Comparison of ENCODE assay signal across 23 mouse cellular contexts in the genomic region with DNA sequence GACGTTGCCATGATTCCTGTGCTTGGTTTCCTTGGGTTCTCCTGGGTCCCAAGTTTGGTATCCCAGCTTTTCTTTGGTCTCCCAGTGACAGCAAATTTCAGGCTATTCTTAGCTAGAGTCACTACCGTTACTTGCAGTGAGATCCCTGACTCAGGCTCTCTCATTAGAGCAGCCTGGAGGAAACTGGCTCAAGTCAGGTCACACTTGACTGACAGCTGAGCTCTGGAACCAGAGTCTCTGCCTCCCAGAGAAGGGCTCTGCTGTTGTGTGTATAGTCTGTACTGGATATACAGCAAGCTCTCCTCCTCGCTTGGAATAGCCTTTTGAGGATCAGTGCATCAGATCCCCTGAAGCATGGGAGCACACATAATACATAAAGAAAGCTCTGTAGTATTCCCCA.
A peak's percentile ranks its signal among the peaks of the same experiment; 100 is the strongest.
DNase-seq lines count a peak whose midpoint lies in the region; ATAC-seq and TF ChIP-seq lines count a peak whose summit lies in the region.
"Had no signal": no experiment of that assay in that cellular context is flagged by ENCODE, and none has a peak within 500 bp of the region (broad histone marks: within the 10 kb centered on the region; RNA-seq: fewer than 3 reads in every experiment).

No protein-coding gene starts in this region.

- peak; percentile 42 for DNase-seq in gastrocnemius, adult 2 months
- DNase-seq in gastrocnemius, postnatal 10 days = no peak
- no peak for DNase-seq in heart, adult 8-10 months (ENCODE audit: low spot score)
- peak; percentile 23 for DNase-seq in lung, embryonic 14.5 days
- no peak for DNase-seq in lung, postnatal 14 days
- DNase-seq in liver, embryonic 11.5 days (ENCODE audit: low spot score) = no peak
- DNase-seq in urinary bladder, postnatal 10 days (ENCODE audit: low spot score) = no peak
- DNase-seq: adrenal gland, postnatal 36 days; cerebellum, adult 9-10 months; kidney, adult 11 months; left cerebral cortex, postnatal 4 days; retina, postnatal 1 day; right cerebral cortex, postnatal 25 days; thymus, postnatal 14 days had no signal

- TF ChIP-seq CTCF in gastrocnemius, adult 2 months (IDR thresholded peaks at IDR 0.05) = no peak
- no peak for TF ChIP-seq CTCF in lung, embryonic 14.5 days (IDR thresholded peaks at IDR 0.05; ENCODE audit: low read depth)

- H3K27me3 ChIP-seq in heart, embryonic 13.5 days (replicated peaks) = no peaks in the 10 kb centered on the region
- H3K27me3 ChIP-seq in lung, embryonic 14.5 days (ENCODE audit: insufficient read depth, low read length) = no peaks in the 10 kb centered on the region; the same call in 1 of the 2 replicates
- no peaks in the 10 kb centered on the region for H3K27me3 ChIP-seq in liver, embryonic 11.5 days (replicated peaks; ENCODE audit: control insufficient read depth, insufficient read depth, low read length)
- H3K27me3 ChIP-seq: limb, embryonic 15.5 days; midbrain, embryonic 15.5 days; neural tube, embryonic 13.5 days had no signal

- intact Hi-C loops in gastrocnemius, adult 2 months (cut with DNase I) = loop anchor here (2.0 to 5.0 kb wide), 2 partner anchors 599 to 785 kb away; no protein-coding TSS in a partner anchor

- no peaks in the 10 kb centered on the region for H3K36me3 ChIP-seq in heart, embryonic 13.5 days
- no peaks in the 10 kb centered on the region for H3K36me3 ChIP-seq in lung, embryonic 14.5 days (ENCODE audit: insufficient read depth)
- H3K36me3 ChIP-seq in liver, embryonic 11.5 days (ENCODE audit: control insufficient read depth, insufficient read depth, low read length) = no peaks in the 10 kb centered on the region
- H3K36me3 ChIP-seq: hindbrain, embryonic 13.5 days; limb, embryonic 15.5 days; liver, embryonic 15.5 days; midbrain, embryonic 15.5 days; neural tube, embryonic 13.5 days had no signal

- peaks cover 58% of the 10 kb centered on the region for H3K4me1 ChIP-seq in heart, embryonic 13.5 days
- H3K4me1 ChIP-seq in lung, embryonic 14.5 days (ENCODE audit: insufficient read depth) = peaks cover 10% of the 10 kb centered on the region
- peaks cover 19% of the 10 kb centered on the region for H3K4me1 ChIP-seq in liver, embryonic 11.5 days (replicated peaks; ENCODE audit: control insufficient read depth, insufficient read depth, low read length)

- no peak overlapping the region for H3K4me3 ChIP-seq in gastrocnemius, adult 2 months
- no peak overlapping the region for H3K4me3 ChIP-seq in heart, embryonic 13.5 days
- H3K4me3 ChIP-seq in lung, embryonic 14.5 days (ENCODE audit: low read depth, low read length) = no peak overlapping the region
- no peak overlapping the region for H3K4me3 ChIP-seq in liver, embryonic 11.5 days (ENCODE audit: low read depth, low read length)
- H3K4me3 ChIP-seq: heart, adult 2 months; hindbrain, embryonic 13.5 days; limb, embryonic 15.5 days; liver, embryonic 15.5 days; midbrain, embryonic 15.5 days; neural tube, embryonic 13.5 days had no signal

- no peak overlapping the region for H3K9ac ChIP-seq in heart, embryonic 13.5 days
- H3K9ac ChIP-seq in lung, embryonic 14.5 days = no peak overlapping the region
- H3K9ac ChIP-seq in liver, embryonic 11.5 days (ENCODE audit: low read depth, low read length) = no peak overlapping the region
- H3K9ac ChIP-seq: hindbrain, embryonic 13.5 days; limb, embryonic 15.5 days; liver, embryonic 15.5 days; midbrain, embryonic 15.5 days; neural tube, embryonic 13.5 days had no signal

- no peaks in the 10 kb centered on the region for H3K9me3 ChIP-seq in heart, embryonic 13.5 days
- H3K9me3 ChIP-seq in lung, embryonic 14.5 days (ENCODE audit: low read depth, low read length) = no peaks in the 10 kb centered on the region
- no peaks in the 10 kb centered on the region for H3K9me3 ChIP-seq in liver, embryonic 11.5 days (ENCODE audit: control insufficient read depth, low read length)
- H3K9me3 ChIP-seq: hindbrain, embryonic 13.5 days; limb, embryonic 15.5 days; liver, embryonic 15.5 days; midbrain, embryonic 15.5 days; neural tube, embryonic 13.5 days had no signal

- peak overlapping the region; percentile 73 for H3K27ac ChIP-seq in gastrocnemius, adult 2 months
- H3K27ac ChIP-seq in heart, embryonic 13.5 days (replicated peaks) = peak overlapping the region; percentile 60
- H3K27ac ChIP-seq in lung, embryonic 14.5 days (ENCODE audit: low read depth) = no peak overlapping the region
- H3K27ac ChIP-seq in liver, embryonic 11.5 days (ENCODE audit: low read depth, low read length) = no peak overlapping the region
- H3K27ac ChIP-seq: heart, adult 2 months; hindbrain, embryonic 13.5 days; liver, embryonic 15.5 days; macrophage; midbrain, embryonic 15.5 days; neural tube, embryonic 13.5 days had no signal

- 42% methylated on average over 3 of the region's 3 CpGs for WGBS in heart, embryonic 13.5 days
- WGBS in lung, embryonic 14.5 days = 57% methylated on average over 3 of the region's 3 CpGs
- 64% methylated on average over 3 of the region's 3 CpGs for WGBS in liver, embryonic 11.5 days

- ATAC-seq in heart, embryonic 13.5 days (ENCODE audit: extremely low read depth, insufficient number of reproducible peaks, low FRiP score, low TSS enrichment) = no peak
- no peak for ATAC-seq in lung, embryonic 14.5 days (ENCODE audit: insufficient read depth)
- no peak for ATAC-seq in liver, embryonic 11.5 days (replicated peaks; ENCODE audit: low FRiP score)
- ATAC-seq: forebrain, embryonic 16.5 days; midbrain, embryonic 15.5 days had no signal

- H3K4me2 ChIP-seq in heart, embryonic 13.5 days = no peak overlapping the region
- no peak overlapping the region for H3K4me2 ChIP-seq in lung, embryonic 14.5 days
- H3K4me2 ChIP-seq in liver, embryonic 11.5 days = no peak overlapping the region
- H3K4me2 ChIP-seq: hindbrain, embryonic 13.5 days; limb, embryonic 15.5 days; liver, embryonic 15.5 days; midbrain, embryonic 15.5 days; neural tube, embryonic 13.5 days had no signal

Comparison
In these comparisons a context has a peak if more than half of its experiments do, and no peak if none do; other contexts are left out.
1. DNase-seq: peak in gastrocnemius, adult 2 months (single experiment) and lung, embryonic 14.5 days (single experiment); none in gastrocnemius, postnatal 10 days (single experiment), heart, adult 8-10 months (single experiment), lung, postnatal 14 days (single experiment), liver, embryonic 11.5 days (single experiment) and urinary bladder, postnatal 10 days (single experiment).
2. H3K27ac ChIP-seq: peak in gastrocnemius, adult 2 months (single experiment) and heart, embryonic 13.5 days (single experiment); none in lung, embryonic 14.5 days (single experiment) and liver, embryonic 11.5 days (single experiment).